Mouse (Mus musculus): ENCODE measurements at regions not wholly inside any gene's neighbourhood (a gene's known extent, or its start where the extent isn't known, plus 50 kb on each side); places are given as distances from the start of the nearest gene placed in this dataset.
"Not testable (repeated sequence)": the region's sequence is repeated elsewhere in the genome, so short reads cannot be mapped to it uniquely, and the experiment has no call there.

DNA sequence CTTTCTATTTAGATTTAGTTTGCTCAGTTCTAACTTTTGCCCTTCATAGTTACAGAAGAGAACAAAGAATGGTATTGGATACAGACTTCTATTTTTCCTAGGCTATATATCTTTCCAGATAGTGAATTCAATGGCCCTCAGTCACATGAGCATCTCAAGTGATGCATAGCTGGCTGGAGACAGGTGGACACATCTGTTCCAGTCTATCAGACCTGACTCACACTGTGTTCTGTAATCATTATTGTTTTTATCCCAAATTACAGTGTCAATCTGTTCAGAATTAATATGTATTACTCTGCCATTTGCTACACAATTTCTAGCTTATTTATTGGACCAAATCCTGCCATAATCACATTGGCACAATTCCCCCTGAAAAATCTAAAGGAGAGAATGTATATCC is 298.0 kb upstream of the Foxg1 start:
- no peak for DNase-seq

DNA sequence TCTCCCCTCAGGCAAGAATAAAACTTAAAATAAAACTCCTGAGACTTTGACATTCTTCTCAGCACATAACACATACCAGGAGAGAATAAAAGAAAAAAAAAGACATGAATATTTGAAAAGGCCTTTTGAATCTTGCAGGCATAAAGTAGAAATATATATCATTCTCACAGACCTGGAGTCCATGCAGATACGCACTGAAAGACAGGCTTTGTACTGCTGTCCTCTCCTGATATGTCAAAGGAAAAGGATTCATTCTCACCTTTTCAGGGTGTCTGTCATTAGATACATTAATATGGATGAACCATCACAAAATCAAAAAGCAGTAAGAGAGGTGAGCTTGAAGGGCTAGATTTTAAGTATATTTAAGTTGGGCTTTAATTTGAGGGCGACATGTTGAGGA is 296.4 kb upstream of the Foxg1 start:
- no peak for DNase-seq

DNA sequence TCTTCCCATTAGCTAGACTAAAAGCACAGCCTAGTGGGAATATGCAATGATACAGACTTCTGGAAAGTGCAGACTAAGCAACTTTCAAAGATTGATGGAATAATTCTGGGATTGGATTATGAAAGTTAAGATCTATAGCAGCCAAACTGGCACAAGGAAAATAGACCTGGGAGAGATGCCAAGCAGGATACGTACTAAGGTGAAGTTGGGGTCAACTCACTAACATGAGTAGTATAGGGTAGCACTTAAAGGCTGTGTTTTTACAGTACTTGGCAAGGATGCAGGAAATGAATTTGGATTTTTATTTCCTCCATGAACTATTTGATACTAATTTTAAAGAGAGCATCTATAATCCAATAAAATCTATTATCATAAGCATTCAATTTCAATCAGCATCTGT is 292.3 kb upstream of the Foxg1 start:
- no peak for DNase-seq

DNA sequence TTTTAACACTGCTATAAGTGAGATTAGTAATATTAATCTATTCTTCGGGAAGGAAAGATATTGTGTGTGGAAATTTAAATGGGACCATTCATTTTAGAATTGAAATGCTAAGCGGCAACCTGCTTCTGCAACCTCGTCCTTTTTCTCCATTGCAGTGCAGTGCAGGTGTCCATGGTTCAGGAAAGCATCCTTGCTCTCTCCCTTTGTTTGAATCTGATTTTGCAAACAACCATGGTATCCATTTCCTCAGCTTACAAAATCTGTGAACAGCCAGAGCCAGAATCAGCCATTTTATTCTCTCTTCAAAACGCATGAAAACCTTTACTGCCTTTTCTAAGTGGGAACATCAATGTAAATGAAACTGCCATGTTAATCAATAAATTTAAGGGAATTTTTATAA is 276.5 kb upstream of the Foxg1 start:
- DNase-seq: no peak

DNA sequence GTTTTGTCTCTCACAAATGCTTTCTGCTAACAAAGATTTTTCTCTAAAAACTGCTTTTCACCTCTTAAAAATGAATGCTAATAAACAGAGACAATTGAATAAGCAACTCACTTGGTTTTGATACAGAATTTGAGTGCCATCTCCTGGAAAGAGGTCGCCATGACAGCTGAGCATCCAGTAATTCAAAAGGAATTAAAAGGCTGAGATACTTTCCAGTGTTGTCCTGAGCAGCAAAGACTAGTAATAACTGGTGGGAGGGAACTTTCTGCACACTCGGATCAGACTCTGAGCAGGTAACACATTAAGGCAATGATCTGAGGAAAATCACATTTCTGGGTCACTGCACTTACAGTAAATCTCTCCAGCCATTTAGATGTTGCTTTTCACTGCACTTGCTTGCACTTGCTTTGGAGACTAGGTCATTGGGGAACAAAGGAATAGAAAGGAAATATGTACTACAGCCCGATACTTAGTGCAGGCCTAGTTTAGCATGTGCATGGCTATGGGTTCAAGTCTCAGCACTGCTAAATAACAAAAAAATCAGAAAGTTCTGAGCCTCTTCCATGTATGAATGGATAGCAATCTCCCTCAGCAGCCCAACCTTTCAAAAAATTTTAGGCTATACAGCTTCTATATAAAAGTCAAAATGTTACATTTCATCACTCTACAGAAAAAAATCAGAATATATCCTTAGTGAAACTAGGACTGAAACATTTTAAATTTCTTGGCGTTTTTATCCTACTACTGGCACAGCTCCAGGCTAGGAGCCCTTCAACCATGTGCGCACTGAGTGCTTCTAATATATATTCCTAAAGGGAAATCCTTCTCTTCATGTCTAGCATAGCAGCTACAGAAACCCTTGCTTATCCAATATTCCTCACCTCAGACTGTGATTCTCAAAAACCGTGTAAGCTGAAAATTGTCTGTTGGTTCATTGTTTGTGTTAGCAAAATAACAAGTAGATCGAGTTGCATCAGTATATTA is 275.8 kb upstream of the Foxg1 start:
- peak; percentile 8 to 20 for DNase-seq

DNA sequence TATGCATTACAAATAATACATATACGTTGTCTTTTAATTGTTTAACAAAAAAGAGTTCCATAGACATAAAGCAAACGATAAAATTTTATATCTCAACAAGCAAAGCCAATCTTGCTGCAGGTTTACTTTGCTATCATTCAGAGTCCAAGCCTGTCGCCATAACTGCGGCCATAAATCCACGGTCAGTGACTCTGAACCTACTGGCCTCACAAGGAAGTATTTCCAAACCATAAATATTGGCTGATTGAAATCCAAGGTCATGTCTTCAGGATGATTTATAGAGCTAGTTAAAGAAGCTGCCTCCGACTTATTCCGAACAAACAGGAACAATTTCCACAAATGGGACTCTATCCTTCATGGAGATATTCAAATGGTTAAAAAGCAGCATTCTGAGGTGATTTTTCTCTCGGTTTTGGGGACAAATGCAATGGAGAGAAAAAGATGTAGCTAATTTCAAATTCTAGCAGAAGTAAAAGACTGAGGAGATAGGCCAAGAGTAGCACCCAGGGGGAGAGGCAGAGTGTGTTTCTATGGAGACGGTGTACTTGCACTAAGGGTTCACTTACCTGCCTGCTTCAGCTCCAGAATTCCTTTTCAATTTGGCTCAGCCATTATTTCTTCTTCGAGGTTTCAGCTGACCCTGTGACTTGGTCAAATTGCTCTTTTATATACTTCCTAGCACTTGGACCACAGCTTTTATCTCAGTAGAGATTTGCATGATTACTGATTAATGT is 274.9 kb upstream of the Foxg1 start:
- no peak for DNase-seq

DNA sequence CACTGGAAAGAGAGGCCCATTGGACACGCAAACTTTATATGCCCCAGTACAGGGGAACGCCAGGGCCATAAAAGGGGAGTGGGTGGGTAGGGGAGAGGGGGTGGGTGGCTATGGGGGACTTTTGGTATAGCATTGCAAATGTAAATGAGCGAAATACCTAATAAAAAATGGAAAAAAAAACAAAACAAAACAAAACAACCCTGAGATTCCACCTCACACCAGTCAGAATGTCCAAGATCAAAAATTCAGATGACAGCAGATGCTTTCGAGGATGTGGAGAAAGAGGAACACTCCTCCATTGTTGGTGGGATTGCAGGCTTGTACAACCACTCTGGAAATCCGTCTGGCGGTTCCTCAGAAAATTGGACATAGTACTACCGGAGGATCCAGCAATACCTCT is 251.4 kb upstream of the Foxg1 start:
- not testable (repeated sequence) for DNase-seq

DNA sequence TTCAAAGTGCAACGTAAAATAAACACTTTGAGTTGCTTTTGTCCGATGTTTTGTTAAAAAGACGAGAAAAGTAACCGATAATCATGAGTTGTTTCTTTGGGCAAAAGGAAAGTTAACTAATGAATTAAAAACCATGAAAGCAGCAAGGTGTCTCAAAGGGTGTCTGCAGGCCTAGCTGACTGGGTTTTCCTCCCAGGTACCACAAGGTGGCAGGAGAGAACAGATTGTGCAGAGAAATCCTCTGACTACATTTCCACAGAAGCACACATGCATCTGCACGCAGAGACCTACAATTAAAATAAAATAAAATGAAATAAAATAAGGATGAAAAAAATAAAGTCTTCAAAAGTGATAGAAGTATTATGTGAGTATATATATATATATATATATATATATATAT is 212.4 kb upstream of the Foxg1 start:
- peak in 1 of 2 experiments; percentile 5 for DNase-seq

DNA sequence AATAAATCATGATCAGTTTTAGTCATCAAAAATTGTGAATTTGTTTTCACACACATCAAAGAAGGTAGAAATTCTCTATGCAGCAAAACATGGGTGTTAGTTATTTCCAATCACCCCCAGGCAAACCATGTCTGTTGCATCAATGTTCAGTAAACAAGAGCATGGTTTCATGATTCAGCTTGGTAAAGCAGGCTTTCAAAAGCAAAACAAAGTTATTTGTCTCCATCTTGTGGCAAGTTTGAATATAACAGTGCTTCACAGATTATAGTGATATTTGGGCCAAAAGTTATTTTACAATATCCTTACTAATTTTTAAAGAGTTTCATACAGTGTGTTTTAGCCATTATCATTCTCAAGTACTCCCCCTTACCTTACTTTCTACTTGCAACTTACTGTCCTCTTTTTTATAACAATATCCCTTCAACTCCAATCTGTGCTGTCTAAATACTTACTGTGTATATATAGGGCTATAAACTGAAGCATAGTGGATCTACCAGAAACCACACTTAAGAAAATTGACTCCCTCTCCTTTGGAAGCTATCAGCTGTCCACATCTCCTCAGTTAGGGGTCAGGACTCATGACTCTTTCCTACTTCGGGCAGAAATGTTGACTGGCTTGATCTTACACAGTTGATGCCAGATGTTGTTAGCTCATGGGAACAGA is 211.3 kb upstream of the Foxg1 start:
- no peak for DNase-seq

DNA sequence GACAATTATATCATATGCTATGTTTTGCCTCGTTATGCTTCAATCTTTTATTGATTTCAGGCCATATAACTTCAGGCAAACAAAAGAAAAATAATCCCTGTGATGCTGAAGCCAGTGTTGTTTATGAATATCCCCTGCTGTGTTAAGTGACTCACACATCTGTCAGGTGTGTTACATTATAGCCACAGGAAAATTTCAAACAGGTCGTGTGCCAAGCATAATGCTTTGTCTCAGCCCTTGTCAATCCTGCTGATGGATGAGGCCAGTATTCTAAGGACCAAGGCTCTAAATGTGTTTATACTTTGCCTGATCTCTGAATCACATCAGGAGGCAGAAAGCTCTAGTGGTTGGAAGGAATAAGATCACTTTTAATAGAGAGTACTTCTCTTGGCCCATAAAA is 191.1 kb upstream of the Foxg1 start:
- DNase-seq: no peak

DNA sequence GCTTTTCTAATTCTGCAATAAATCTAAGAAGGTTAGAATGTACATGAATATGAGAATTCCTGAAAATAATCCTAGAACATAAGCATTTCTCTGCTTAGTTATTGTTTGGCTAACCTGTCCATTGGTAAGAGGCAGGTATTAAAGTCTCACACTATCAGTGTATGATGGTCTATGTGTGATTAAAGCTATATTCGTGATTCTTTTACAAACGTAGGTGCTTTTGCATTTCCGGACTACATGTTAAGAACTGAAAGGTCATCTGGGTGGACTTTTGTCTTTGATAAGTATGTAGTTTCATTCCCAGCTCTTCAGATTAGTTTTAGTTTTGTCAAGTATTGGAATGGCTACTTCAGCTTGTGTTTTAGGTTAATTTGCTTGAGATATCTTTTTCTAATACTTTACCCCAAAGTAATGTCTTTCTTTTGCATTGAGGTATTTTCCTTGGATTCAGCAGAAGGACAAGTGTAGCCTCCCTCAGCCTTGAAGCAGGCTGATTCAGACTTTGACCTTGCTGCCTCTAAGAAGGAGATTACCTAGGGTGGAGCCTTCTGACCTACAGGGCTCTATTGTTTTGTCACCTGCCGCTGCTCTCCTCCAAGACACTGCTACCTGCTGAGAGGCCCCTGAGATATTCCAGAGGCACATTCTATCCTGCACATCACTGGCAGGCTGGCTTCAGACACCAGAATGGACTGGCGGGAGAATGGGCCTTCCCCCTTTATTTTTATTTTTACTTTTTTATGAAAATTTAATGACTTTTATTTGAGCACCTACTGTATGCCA is 148.7 kb upstream of the Foxg1 start:
- no peak for DNase-seq
